29 mouse cellular contexts compared by ENCODE assay signal in the genomic region with DNA sequence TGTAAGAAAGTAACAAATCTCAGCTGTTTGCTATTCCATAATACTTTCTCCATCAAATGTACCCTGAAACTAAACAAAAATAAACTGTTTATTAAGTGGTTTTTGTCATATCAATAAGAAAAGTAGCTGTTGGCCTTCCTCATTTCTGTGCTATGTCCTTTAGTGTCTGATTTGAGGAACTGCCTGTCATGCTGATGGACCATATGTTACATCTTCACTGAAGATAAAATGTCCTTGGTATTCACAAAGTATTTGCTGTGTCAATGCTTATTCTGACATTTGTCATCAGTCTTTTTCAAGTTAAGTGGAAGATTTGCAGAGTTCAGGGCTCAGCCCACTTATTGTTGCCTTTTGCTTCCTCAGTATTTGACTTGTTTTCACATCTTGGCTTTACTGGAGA.
"Had no signal": no experiment of that assay in that cellular context is flagged by ENCODE, and none has a peak within 500 bp of the region (broad histone marks: within the 10 kb centered on the region; RNA-seq: fewer than 3 reads in every experiment).

No protein-coding gene starts in this region.

- H3K9me3 ChIP-seq: heart, embryonic 10.5 days; heart, embryonic 12.5 days; hindbrain, embryonic 10.5 days; hindbrain, embryonic 12.5 days; intestine, embryonic 15.5 days; limb, embryonic 13.5 days; limb, embryonic 15.5 days; liver, embryonic 12.5 days had no signal

- H3K4me1 ChIP-seq: heart, embryonic 10.5 days; heart, embryonic 12.5 days; hindbrain, embryonic 12.5 days; intestine, embryonic 15.5 days; limb, embryonic 13.5 days; limb, embryonic 15.5 days; liver, embryonic 12.5 days had no signal

- ATAC-seq: hindbrain, embryonic 16.5 days; inflammation-experienced regulatory T-cells, adult 6 months; intestine, embryonic 15.5 days; intestine, postnatal 0 days; liver, embryonic 12.5 days had no signal

- H3K27me3 ChIP-seq: heart, embryonic 12.5 days; hindbrain, embryonic 12.5 days; intestine, embryonic 15.5 days; limb, embryonic 13.5 days; limb, embryonic 15.5 days; liver, embryonic 12.5 days had no signal

- H3K4me3 ChIP-seq: gastrocnemius, adult 2 months; heart, adult 2 months; heart, embryonic 10.5 days; heart, embryonic 12.5 days; hindbrain, embryonic 10.5 days; hindbrain, embryonic 12.5 days; intestine, embryonic 15.5 days; layer of hippocampus, adult 2 months; limb, embryonic 13.5 days; limb, embryonic 15.5 days; liver, embryonic 12.5 days had no signal

- DNase-seq: gastrocnemius, adult 2 months; gastrocnemius, postnatal 10 days; gastrocnemius, postnatal 25 days; heart, adult 11 months; heart, adult 2 months; heart, postnatal 10 days; heart, postnatal 4 days; kidney, adult 18-20 months; kidney, adult 8-10 months; kidney, postnatal 10 days; kidney, postnatal 25 days; kidney, postnatal 4 days; layer of hippocampus, adult 9-11 months; layer of hippocampus, postnatal 36 days; left cerebral cortex, postnatal 4 days had no signal

- H3K27ac ChIP-seq: gastrocnemius, adult 2 months; heart, adult 2 months; heart, embryonic 10.5 days; hindbrain, embryonic 10.5 days; hindbrain, embryonic 12.5 days; hindbrain, embryonic 14.5 days; intestine, embryonic 15.5 days; layer of hippocampus, adult 2 months; limb, embryonic 13.5 days; limb, embryonic 15.5 days; liver, embryonic 12.5 days; liver, embryonic 14.5 days had no signal

- H3K36me3 ChIP-seq: heart, embryonic 10.5 days; heart, embryonic 12.5 days; hindbrain, embryonic 10.5 days; hindbrain, embryonic 12.5 days; intestine, embryonic 15.5 days; limb, embryonic 13.5 days; limb, embryonic 15.5 days; liver, embryonic 12.5 days had no signal

- H3K9ac ChIP-seq: heart, embryonic 12.5 days; hindbrain, embryonic 12.5 days; hindbrain, embryonic 14.5 days; intestine, embryonic 15.5 days; limb, embryonic 13.5 days; limb, embryonic 15.5 days; liver, embryonic 12.5 days; liver, embryonic 14.5 days had no signal
